ENCODE assay signal across 8 mouse cellular contexts in the genomic region with DNA sequence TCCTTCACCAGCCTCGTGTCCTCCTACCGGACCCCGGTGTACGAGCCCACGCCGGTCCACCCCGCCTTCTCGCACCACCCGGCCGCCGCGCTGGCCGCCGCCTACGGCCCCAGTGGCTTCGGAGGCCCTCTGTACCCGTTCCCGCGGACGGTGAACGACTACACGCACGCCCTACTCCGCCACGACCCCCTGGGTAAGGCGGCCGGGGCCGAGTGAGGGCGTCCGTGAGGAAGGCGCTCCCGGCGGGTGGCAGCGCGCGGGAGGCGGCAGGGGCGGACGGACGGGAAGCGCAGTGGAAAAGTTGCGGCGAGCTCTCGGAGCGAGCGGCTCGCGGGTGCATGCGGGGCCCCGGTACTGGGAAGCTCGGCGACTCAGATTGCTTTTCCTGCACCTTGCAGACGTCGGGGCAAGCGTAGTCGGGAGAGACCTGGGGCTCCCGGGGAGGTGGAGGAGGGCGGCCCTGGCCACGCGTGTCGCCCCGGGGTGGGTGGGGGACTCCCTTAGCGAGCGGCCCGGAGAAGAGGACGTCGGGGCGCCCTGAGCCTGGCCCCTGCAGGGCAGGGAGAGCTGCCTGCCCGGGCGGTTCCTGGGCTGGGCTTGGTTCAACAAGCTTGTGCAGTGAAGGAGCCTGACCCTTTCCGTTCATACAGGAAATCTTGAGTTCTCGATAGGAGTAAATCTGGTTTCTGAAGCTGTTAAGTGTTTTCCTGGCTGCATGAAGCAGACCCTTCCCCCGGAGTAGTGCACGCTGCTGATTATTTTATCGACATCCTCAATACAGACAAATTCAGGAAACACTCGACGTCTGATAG. TPM values are rescaled to one million over a fixed set of nuclear protein-coding genes. Genes with fewer than 3 reads are reported as not detected.
A peak's percentile ranks its signal among the peaks of the same experiment; 100 is the strongest.
DNase-seq lines count a peak whose midpoint lies in the region; ATAC-seq and TF ChIP-seq lines count a peak whose summit lies in the region.

No protein-coding gene starts in this region.

- no peaks in the 10 kb centered on the region for H3K36me3 ChIP-seq in C2C12 (ENCODE audit: control insufficient read depth, insufficient read depth)
- H3K36me3 ChIP-seq in forebrain, embryonic 11.5 days (ENCODE audit: control insufficient read depth, insufficient read depth, low read length), result no peaks in the 10 kb centered on the region
- H3K36me3 ChIP-seq in limb, embryonic 10.5 days, result no peaks in the 10 kb centered on the region

- peak overlapping the region; percentile 52 for H3K4me3 ChIP-seq in C2C12 (ENCODE audit: insufficient read depth, poor library complexity, severe bottlenecking)
- peak overlapping the region; percentile 33 for H3K4me3 ChIP-seq in forebrain, embryonic 11.5 days (ENCODE audit: low read depth, low read length)
- H3K4me3 ChIP-seq in limb, embryonic 10.5 days, result peak overlapping the region; percentile 59

- peak overlapping the region; percentile 25 for H3K27ac ChIP-seq in forebrain, embryonic 11.5 days (ENCODE audit: low read depth, low read length)
- peak overlapping the region; percentile 77 for H3K27ac ChIP-seq in limb, embryonic 10.5 days

- H3K27me3 ChIP-seq in C2C12 (ENCODE audit: control insufficient read depth, insufficient read depth, insufficient read length), result no peaks in the 10 kb centered on the region
- peaks cover 77% of the 10 kb centered on the region for H3K27me3 ChIP-seq in forebrain, embryonic 11.5 days (ENCODE audit: control insufficient read depth, insufficient read depth, low read length)
- peaks cover 99% of the 10 kb centered on the region for H3K27me3 ChIP-seq in limb, embryonic 10.5 days (ENCODE audit: low read depth, poor library complexity, severe bottlenecking)

- no peak overlapping the region; the same call in 1 of the 2 replicates for H3K9ac ChIP-seq in forebrain, embryonic 11.5 days (ENCODE audit: low read length)

- peaks cover 9% of the 10 kb centered on the region for H3K4me1 ChIP-seq in forebrain, embryonic 11.5 days (replicated peaks; ENCODE audit: control insufficient read depth, insufficient read depth, low read length)
- peaks cover 34% of the 10 kb centered on the region for H3K4me1 ChIP-seq in limb, embryonic 10.5 days

- no peak for TF ChIP-seq CTCF in C2C12 (IDR thresholded peaks at IDR 0.05; ENCODE audit: control insufficient read depth, insufficient read depth, insufficient read length)

- H3ac ChIP-seq in C2C12 (ENCODE audit: control insufficient read depth, insufficient read length, low read depth), result peak overlapping the region; percentile 50

- DNase-seq in WW6 (ENCODE audit: low read depth, low spot score), result peak; percentile 14
- DNase-seq in forebrain, embryonic 11.5 days (ENCODE audit: low spot score), result peak; percentile 78
- peak; percentile 62 to 63 for DNase-seq in heart, postnatal 36 days
- DNase-seq in limb, embryonic 10.5 days (ENCODE audit: low spot score), result peak; percentile 62
- peak; percentile 10 for DNase-seq in mesoderm, embryonic 11.5 days (ENCODE audit: low read depth, low spot score)
- DNase-seq in spleen, postnatal 4 days (ENCODE audit: low spot score in 2 of 2), result peak; percentile 59 to 81
- no peak for DNase-seq in layer of hippocampus, postnatal 25 days (ENCODE audit: extremely low spot score in 1 of 2, low spot score in 1 of 2)

- H3K79me3 ChIP-seq in C2C12 (ENCODE audit: low read depth), result no peaks in the 10 kb centered on the region

- H3K9me3 ChIP-seq in forebrain, embryonic 11.5 days (ENCODE audit: control insufficient read depth, low read length), result no peaks in the 10 kb centered on the region
- no peaks in the 10 kb centered on the region for H3K9me3 ChIP-seq in limb, embryonic 10.5 days (replicated peaks)

- intact Hi-C loops in heart, postnatal 36 days (cut with DNase I), result loop anchor here (2.0 to 5.0 kb wide), 4 partner anchors 48 to 127 kb away; no protein-coding TSS in a partner anchor

- H3K79me2 ChIP-seq in C2C12 (ENCODE audit: control insufficient read depth, insufficient read depth), result no peaks in the 10 kb centered on the region

- WGBS in forebrain, embryonic 11.5 days, result 2% methylated on average over 77 of the region's 77 CpGs
- under 1% methylated on average over 77 of the region's 77 CpGs for WGBS in limb, embryonic 10.5 days

- peak overlapping the region; percentile 51 for H3K4me2 ChIP-seq in forebrain, embryonic 11.5 days (ENCODE audit: low read depth, low read length, severe bottlenecking)

- ATAC-seq in forebrain, embryonic 11.5 days (replicated peaks; ENCODE audit: low FRiP score), result peak; percentile 37; the same call in 1 of the 2 replicates

TF ChIP-seq in C2C12, 6 proteins besides CTCF, POLR2A, EP300 and RAD21:
- TF ChIP-seq MYOD1 (IDR thresholded peaks at IDR 0.05; ENCODE audit: control insufficient read depth, insufficient read length, low read depth) (no peak), CEBPB (IDR thresholded peaks at IDR 0.05; ENCODE audit: low read depth) (no peak)
TF ChIP-seq in C2C12: peak in this region for 0.

RNA-seq across cellular contexts. Expression of a gene that starts 0.6 kb away (rescaled TPM):
- polyA plus RNA-seq in C2C12 (2012; fragmentation: generic; extraction: Trizol), result 0.74 TPM
- 4.5 and 5.1 TPM in 2 replicates for polyA plus RNA-seq in forebrain, embryonic 11.5 days (2014; fragmentation: Nextera tagmentation; extraction: Ambion mirVana)
- total RNA-seq in heart, postnatal 36 days (2021), result 1 to 10 TPM; 3.3 to 4.4 TPM
- polyA plus RNA-seq in limb, embryonic 10.5 days (2016; fragmentation: Nextera tagmentation; extraction: Ambion mirVana), result 6.8 and 7.2 TPM in 2 replicates
- total RNA-seq in layer of hippocampus, postnatal 25 days (2021), result 1 to 10 TPM; 2.3 to 2.4 TPM

RNA-seq across cellular contexts. Expression of a gene that starts 59.0 kb away (rescaled TPM):
- polyA plus RNA-seq in C2C12 (2012; fragmentation: generic; extraction: Trizol), result 10.5 TPM
- 112 and 121 TPM in 2 replicates for polyA plus RNA-seq in forebrain, embryonic 11.5 days (2014; fragmentation: Nextera tagmentation; extraction: Ambion mirVana)
- 1 to 10 TPM in 1 of 2 experiments, under 1 TPM in 1; 0.89 to 1.0 TPM for total RNA-seq in heart, postnatal 36 days (2021)
- 73.1 and 88.0 TPM in 2 replicates for polyA plus RNA-seq in limb, embryonic 10.5 days (2016; fragmentation: Nextera tagmentation; extraction: Ambion mirVana)
- total RNA-seq in layer of hippocampus, postnatal 25 days (2021), result 1 to 10 TPM; 1.4 to 1.5 TPM

Comparison
In these comparisons a context has a peak if more than half of its experiments do, and no peak if none do; other contexts are left out.
1. DNase-seq: peak in WW6 (single experiment), forebrain, embryonic 11.5 days (single experiment), heart, postnatal 36 days (2 of 2), limb, embryonic 10.5 days (single experiment), mesoderm, embryonic 11.5 days (single experiment) and spleen, postnatal 4 days (2 of 2); none in layer of hippocampus, postnatal 25 days (0 of 2).
2. Peak in every context shown above with its lines, with median percentiles within 50 percentile points of each other: H3K4me3 ChIP-seq.